Mouse (Mus musculus) limb, embryonic 11.5 days (tissue): ENCODE measurements around the gene Elane. TPM values are rescaled to one million over a fixed set of nuclear protein-coding genes. Genes with fewer than 3 reads are reported as not detected.

Experiments
- ATAC-seq: fragments of 200-750 bp; cut with Nextera tagmentation; 2 replicates; pipeline ENCODE4 v1.8.0; 2017; ENCODE audit warnings: low read depth; ENCODE audit not compliant: insufficient number of reproducible peaks, low FRiP score, low TSS enrichment
- DNase-seq: peaks from one replicate; pipeline ENCODE4 v3.0.0-alpha.2; 2015; ENCODE audit warnings: low spot score
- H3K27ac ChIP-seq: fragments of 300-500 bp; sonication (generic); replicated peaks from 2 replicates; pipeline ENCODE4 v1.5.1; 2014; ENCODE audit warnings: low read depth, mild to moderate bottlenecking, low read length
- H3K27me3 ChIP-seq: fragments of 300-500 bp; sonication (generic); 2 replicates; pipeline ENCODE4 v1.6.1; 2014; ENCODE audit warnings: mild to moderate bottlenecking, low read length, mixed read lengths; ENCODE audit not compliant: control insufficient read depth, insufficient read depth
- H3K36me3 ChIP-seq: fragments of 300-500 bp; sonication (generic); 2 replicates; pipeline ENCODE4 v1.6.1; 2014; ENCODE audit warnings: mild to moderate bottlenecking, low read length, moderate library complexity, mixed read lengths; ENCODE audit not compliant: control insufficient read depth, insufficient read depth
- H3K4me1 ChIP-seq: fragments of 300-500 bp; sonication (generic); 2 replicates; pipeline ENCODE4 v1.6.1; 2014; ENCODE audit warnings: low read length, mixed read lengths; ENCODE audit not compliant: control insufficient read depth, insufficient read depth
- H3K4me2 ChIP-seq: fragments of 300-500 bp; sonication (generic); 2 replicates; pipeline ENCODE4 v1.6.1; 2014; ENCODE audit warnings: low read depth, mild to moderate bottlenecking, moderate library complexity; ENCODE audit not compliant: severe bottlenecking
- H3K4me3 ChIP-seq: fragments of 300-500 bp; sonication (generic); 2 replicates; pipeline ENCODE4 v1.5.1; 2014; ENCODE audit warnings: low read depth, low read length
- H3K9ac ChIP-seq: fragments of 300-500 bp; sonication (generic); 2 replicates; pipeline ENCODE4 v1.6.1; 2014; ENCODE audit warnings: mild to moderate bottlenecking, low read length
- H3K9me3 ChIP-seq: fragments of 300-500 bp; sonication (generic); 2 replicates; pipeline ENCODE4 v1.6.1; 2016; ENCODE audit warnings: low read length; ENCODE audit not compliant: control insufficient read depth
- WGBS: fragments of 180-500 bp; shearing (Covaris S2); extraction: QIAGEN DNeasy Blood & Tissue Kit; methylation state at CpG from one replicate; pipeline ENCODE4 v1.1.7; 2014; 5-methylcytosine and 5-hydroxymethylcytosine counted together
- polyA plus RNA-seq: library from polyadenylated mRNA; unstranded; fragments of >200 nt; fragmentation: Nextera tagmentation; extraction: Ambion mirVana; gene quantifications from 2 replicates; pipeline ENCODE4 v1.2.1, GENCODE M21; 2014

Gene Elane
- 0.20 TPM in 1 of 2 replicates, not detected in the other for polyA plus RNA-seq

DNA sequence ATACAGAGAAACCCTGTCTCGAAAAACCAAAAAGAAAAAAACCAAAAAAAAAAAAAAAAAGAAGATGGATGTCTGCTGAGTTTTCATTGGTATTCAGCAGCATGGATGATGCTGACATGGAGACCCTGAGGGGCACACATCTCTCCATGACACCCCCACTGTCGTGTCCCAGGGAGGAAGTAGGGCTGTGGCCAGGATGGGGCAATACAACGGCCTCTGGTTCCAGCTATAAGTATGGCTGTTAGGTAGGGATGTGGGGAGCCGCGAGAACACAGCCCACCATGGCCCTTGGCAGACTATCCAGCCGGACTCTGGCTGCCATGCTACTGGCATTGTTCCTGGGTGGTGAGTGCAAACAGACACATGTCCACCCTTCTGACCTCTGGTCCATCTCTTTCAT is at the start of gene Elane:
Gene Elane (plus strand): TSS at position 194 of the 400 bp plus-strand sequence.
- H3K4me1 ChIP-seq = peaks cover 11% of the 10 kb centered on the region
- DNase-seq = no peak
- no peaks in the 10 kb centered on the region for H3K36me3 ChIP-seq
- no peaks in the 10 kb centered on the region for H3K9me3 ChIP-seq
- H3K27me3 ChIP-seq = 0 out of 2 replicates have a peak, but pooled peaks cover 2% of the 10 kb centered on the region
- ATAC-seq = no peak
- H3K9ac ChIP-seq = no peak within 1 kb of the TSS
- H3K27ac ChIP-seq = no peak within 1 kb of the TSS
- H3K4me3 ChIP-seq = no peak within 1 kb of the TSS
- WGBS = 83% methylated on average over 6 of the region's 6 CpGs
- no peak within 1 kb of the TSS; the same call in 1 of the 2 replicates for H3K4me2 ChIP-seq

DNA sequence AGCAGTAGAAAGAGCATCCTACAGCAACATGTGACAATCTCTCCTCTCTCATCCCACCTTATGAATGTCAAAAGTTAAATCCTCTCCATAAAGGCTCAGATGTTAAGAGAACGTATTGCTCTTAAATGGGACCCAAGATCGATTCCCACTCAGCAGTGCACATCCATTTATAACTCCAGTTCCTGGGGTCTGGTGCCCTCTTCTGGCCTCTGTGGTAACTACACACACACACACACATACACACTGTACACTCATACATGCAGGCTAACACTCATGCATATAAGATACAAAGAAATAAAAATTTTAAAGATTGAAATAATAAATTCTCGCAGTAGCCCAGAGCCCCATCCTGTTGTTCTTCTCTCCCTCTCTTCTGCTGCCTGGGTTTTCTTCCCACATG is 49.1 kb upstream of the Elane start:
- Histone ChIP-seq H3K4me2 (no peak overlapping the region), H3K9ac (no peak overlapping the region), H3K27ac (no peak overlapping the region), H3K27me3 (no peaks in the 10 kb centered on the region), H3K9me3 (no peaks in the 10 kb centered on the region), H3K4me1 (peaks cover 6% of the 10 kb centered on the region; the same call in 1 of the 2 replicates), H3K36me3 (no peaks in the 10 kb centered on the region), H3K4me3 (no peak overlapping the region)
- DNase-seq (no peak), ATAC-seq (no peak)
- WGBS = 91% methylated on average over 3 of the region's 3 CpGs

DNA sequence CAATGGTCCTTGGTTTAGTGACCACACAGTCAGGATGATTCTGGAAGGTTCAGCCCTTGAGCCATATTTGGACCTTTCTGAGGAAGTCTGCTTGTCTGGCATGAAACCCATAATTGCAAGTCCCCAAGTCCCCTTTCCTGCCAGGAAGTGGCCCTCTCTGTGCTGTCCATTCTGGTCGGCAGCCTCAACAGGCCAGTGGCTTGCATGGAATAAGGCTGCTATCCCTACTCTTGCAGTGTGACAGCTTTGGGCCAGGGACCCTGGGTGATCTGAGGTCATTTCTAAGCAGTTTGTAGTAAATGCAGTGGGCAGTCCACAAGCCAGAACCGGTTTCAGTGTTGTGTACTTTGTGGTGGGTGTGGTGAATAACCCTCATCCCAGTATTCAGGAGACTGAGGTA is 47.9 kb upstream of the Elane start:
- H3K9ac ChIP-seq = no peak overlapping the region
- no peaks in the 10 kb centered on the region for H3K36me3 ChIP-seq
- no peak overlapping the region for H3K27ac ChIP-seq
- DNase-seq (no peak), ATAC-seq (no peak)
- no peak overlapping the region for H3K4me2 ChIP-seq
- H3K4me1 ChIP-seq = peaks cover 10% of the 10 kb centered on the region; the same call in 1 of the 2 replicates
- no peaks in the 10 kb centered on the region for H3K27me3 ChIP-seq
- H3K9me3 ChIP-seq = no peaks in the 10 kb centered on the region
- WGBS = 61% methylated on average over 2 of the region's 2 CpGs
- H3K4me3 ChIP-seq = no peak overlapping the region

DNA sequence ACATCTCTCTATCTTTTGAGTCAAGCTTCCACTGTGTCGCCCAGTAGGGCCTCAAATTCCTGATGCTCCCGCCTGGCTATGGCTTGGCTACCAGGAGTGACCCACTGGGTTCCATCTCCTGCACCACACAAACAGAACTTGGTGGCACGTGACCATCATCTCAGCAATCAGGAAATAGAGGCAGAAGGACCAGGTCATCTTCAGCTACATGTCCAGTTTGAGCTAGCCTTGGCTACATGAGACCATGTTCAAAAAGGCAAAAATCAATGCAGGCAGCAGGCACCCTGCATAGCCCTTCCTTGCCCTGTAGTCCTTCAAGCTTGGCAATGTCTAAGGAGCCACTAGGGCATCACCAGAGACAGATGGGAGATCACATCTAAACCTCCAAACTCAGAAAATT is 46.0 kb upstream of the Elane start:
- DNase-seq = no peak
- Histone ChIP-seq H3K9me3 (no peaks in the 10 kb centered on the region), H3K4me3 (peak overlapping the region; percentile 30; the same call in 1 of the 2 replicates), H3K4me2 (0 out of 2 replicates have a peak overlapping the region, but pooled peaks have one; percentile 64), H3K27ac (peak overlapping the region; percentile 96), H3K27me3 (no peaks in the 10 kb centered on the region), H3K4me1 (peaks cover 10% of the 10 kb centered on the region; the same call in 1 of the 2 replicates), H3K9ac (no peak overlapping the region), H3K36me3 (no peaks in the 10 kb centered on the region)
- 87% methylated on average over 3 of the region's 3 CpGs for WGBS
- no peak for ATAC-seq

DNA sequence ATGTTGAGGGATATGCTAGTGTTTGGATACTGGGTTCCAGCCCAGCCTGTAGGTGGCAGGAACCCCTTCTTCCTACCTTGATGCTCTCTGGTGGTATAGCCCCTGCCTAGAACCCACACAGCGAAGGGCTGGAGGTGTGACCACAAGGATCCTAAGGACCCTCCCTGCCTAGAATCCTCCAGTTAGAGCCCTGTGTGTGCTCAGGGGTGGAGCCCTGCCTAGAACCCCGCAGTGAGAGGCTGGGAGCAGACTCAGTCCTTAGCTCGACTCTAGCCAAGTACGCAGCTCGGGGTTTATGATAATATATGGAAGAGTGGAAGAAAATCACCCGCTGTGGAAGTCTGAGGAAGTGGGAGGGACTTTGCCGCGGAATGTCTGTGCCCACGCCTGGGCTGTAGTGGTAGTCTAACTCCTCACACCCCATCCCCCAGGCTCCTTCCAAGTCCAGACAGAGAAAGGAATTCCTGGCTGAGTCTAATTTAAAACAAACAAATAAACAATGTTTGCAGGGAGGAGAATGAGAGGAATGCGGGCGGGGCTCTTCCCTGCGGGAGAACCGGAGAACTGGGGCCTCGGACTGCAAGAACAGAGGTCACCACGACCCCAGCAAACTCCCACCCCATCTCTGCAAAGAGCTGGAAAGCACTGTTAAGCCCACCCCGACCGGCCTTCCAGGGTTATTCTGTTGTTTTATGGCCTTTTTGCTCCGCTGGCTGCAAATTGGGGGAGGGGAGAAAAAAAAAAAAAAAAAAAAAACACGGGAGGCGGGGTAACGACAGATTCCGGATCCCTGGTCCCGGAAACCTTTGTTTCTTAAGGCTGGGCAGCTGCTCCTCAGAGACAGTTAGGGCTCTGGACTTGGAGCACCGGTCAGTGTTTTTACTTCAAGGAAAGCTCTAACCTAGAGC is 45.1 kb upstream of the Elane start:
- H3K36me3 ChIP-seq = no peaks in the 10 kb centered on the region
- peak; percentile 81 for DNase-seq
- peak overlapping the region; percentile 62 for H3K9ac ChIP-seq
- H3K9me3 ChIP-seq = no peaks in the 10 kb centered on the region
- H3K27me3 ChIP-seq = no peaks in the 10 kb centered on the region
- 0% methylated on average over 23 of the region's 24 CpGs for WGBS
- H3K4me2 ChIP-seq = peak overlapping the region; percentile 64
- H3K27ac ChIP-seq = peak overlapping the region; percentile 96
- ATAC-seq = peak; percentile 88
- H3K4me1 ChIP-seq = peaks cover 10% of the 10 kb centered on the region; the same call in 1 of the 2 replicates
- peak overlapping the region; percentile 30 for H3K4me3 ChIP-seq

DNA sequence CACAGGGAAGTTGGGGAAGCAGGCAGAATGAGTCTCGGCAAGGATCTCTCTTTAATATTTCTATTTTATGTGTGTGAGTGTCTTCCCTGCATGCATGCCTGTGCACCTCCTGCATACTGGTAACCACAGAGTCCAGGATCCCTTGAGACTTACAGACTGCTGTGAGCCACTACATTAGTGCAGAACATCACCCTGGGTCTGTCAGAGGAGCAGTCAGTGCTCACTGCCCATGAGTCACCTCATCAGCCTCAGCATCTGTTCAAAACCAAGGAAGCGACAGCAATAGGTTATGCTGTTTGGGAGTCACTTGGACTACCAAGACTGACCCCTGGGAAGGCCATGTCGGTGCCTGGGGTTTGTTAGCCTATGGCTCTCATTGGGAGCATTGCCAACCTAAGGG is 43.7 kb upstream of the Elane start:
- Histone ChIP-seq H3K27ac (no peak overlapping the region), H3K27me3 (no peaks in the 10 kb centered on the region), H3K4me2 (no peak overlapping the region), H3K4me3 (no peak overlapping the region), H3K9ac (no peak overlapping the region), H3K36me3 (no peaks in the 10 kb centered on the region), H3K9me3 (no peaks in the 10 kb centered on the region), H3K4me1 (peaks cover 10% of the 10 kb centered on the region; the same call in 1 of the 2 replicates)
- ATAC-seq = no peak
- 74% methylated on average over 3 of the region's 3 CpGs for WGBS
- no peak for DNase-seq

DNA sequence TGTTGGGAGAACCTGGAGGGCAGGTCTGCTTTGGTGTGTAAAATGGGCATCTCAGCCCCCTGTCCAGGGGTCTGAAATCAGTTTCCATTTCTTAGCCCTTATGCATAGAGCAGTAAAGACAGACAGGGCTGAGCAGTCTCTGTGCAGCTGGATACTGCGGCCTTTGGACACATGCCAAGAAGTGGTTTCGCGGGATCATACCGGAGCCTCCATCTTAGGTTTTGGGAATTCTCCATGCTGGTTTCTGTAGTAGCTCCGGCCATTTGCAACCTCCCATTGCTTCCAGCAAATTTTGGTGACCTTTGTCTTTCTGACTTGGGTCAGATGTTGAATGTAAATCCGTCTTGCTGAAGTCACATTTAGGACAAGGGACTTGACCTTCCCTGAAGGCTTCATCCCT is 42.6 kb upstream of the Elane start:
- no peak overlapping the region for H3K9ac ChIP-seq
- ATAC-seq (no peak), DNase-seq (no peak)
- no peak overlapping the region for H3K27ac ChIP-seq
- H3K4me2 ChIP-seq = no peak overlapping the region
- H3K9me3 ChIP-seq = no peaks in the 10 kb centered on the region
- WGBS = 87% methylated on average over 6 of the region's 6 CpGs
- H3K27me3 ChIP-seq = no peaks in the 10 kb centered on the region
- H3K36me3 ChIP-seq = no peaks in the 10 kb centered on the region
- H3K4me3 ChIP-seq = no peak overlapping the region
- peaks cover 10% of the 10 kb centered on the region; the same call in 1 of the 2 replicates for H3K4me1 ChIP-seq

DNA sequence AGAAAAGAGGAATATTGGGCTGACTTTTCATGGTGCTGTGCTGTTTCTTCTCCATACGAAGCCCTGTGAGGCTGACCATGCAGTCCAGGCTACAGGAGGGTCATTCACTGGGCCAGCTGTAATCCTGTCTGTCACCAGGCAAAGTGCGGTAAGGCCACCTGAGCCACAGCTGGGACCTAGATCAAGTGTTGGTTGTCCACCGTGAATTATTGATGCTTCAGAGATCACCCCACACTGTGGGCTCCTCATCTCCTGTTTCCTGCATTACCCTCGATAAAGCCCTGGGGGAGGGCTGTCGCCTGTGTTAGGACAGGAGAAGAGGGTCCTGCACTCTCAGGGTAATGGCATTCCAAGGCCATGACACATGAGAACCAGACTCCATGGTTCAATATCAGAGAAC is 39.5 kb upstream of the Elane start:
- Histone ChIP-seq H3K27me3 (no peaks in the 10 kb centered on the region), H3K4me1 (peaks cover 7% of the 10 kb centered on the region), H3K9ac (no peak overlapping the region), H3K27ac (no peak overlapping the region), H3K9me3 (no peaks in the 10 kb centered on the region), H3K4me3 (no peak overlapping the region), H3K36me3 (no peaks in the 10 kb centered on the region), H3K4me2 (no peak overlapping the region)
- ATAC-seq (no peak), DNase-seq (no peak)
- WGBS = 65% methylated on average over 5 of the region's 5 CpGs
